Mouse (Mus musculus) heart, adult 18-20 months (tissue): ENCODE measurements around the gene A830031A19Rik. TPM values are rescaled to one million over a fixed set of nuclear protein-coding genes. Genes with fewer than 3 reads are reported as not detected.

Experiments
- DNase-seq, 2 experiments: peaks; one replicate each; pipeline ENCODE4 v3.0.0; 2021 to 2022; ENCODE audit warnings: mixed read lengths in 1 of 2
- total RNA-seq, 2 experiments: library from RNA; stranded (reverse); gene quantifications; 2 replicates each; pipeline ENCODE4 v1.2.3; 2021

Gene A830031A19Rik
- total RNA-seq, 2 experiments from 2014 or later, result not detected

GRCm38 (mm10) chr11:24076821-24077730 lies 2.2 kb upstream of the A830031A19Rik start:
- peak; percentile 46 to 70 for DNase-seq

DNA sequence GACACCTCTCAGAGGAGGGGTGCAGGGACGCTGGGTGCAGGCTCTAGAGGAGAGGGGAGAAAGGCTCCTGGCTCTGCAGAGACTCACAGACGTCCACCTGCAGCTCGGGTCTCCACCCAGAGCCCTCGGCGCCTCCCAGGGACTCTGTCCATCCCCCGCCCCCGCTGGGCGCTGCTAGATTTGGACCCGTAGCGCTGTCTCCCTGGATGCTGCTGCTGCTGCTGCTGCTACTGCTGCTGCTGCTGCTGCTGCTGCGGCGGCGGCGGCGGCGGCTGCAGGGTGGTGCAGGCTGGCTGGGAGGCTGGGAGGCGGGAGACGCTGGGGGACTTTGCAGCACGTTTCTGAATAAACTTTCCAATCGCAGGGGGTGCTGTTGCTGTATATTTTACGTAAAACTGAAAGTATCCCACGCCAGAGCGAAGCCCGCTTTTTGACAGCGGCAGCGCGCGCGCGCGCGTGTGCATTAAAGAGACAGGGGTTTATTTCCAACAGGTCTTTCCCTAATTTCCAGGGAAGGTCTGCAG lies 1.3 kb upstream of the A830031A19Rik start:
- DNase-seq, result peak; percentile 38 to 57

DNA sequence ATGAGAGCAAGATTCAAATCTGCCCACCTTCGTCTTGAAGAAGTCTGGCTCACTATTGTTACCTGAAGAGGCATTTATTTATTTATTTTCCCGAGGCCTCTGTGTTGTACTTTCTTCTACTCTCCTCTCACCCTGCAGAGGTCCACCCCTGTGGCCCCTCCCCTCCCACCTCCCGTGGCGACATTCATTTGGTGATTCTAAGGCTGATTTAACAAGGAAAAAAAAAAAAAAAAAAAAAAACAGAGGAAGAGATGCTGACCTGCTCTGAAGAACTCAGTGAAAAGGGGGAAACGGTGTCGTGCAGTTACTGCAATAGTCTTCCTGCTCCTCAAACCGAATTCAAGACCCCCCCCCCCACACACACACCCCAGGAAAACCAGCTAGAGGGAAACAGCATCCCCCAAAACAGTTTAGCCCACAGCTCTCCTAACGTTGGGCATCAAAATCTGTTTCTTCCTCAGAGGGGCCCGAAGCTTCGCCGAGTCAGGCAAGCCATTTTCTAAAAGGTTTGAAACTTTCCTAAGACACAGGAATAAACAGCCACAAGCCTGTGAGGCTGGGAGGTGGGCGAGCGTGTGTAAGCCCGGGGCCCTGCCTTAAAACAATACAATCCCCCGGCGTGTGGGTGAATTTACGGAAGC lies 752 bp upstream of the A830031A19Rik start:
- DNase-seq, result no peak

DNA sequence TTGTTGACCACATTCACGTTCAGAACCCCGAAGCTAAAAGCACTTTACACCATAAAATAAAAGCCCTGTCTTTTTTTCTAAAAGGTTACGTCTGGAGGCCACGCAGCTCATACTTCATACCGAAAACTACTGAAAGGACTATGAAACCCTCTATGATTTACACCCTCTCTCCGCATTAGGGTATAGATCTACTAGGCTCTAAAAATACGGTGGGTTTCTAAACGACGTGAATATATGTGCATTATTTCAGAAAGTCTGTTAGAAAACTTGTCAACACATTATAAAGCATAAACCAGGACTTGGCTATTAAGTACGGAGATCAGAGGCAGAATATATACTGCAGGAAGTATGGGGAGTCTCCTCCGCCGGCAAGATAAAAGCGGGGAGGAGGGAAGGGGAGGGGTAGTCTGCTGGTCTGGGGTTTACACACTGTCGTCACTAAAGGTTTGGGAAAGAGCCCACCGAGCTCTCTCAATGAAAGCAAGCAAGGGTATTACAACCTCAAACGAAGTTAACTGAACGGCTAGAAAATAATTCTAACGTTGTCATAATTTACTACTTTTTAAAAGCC lies 748 bp downstream of the A830031A19Rik start:
- no peak for DNase-seq

- DNase-seq, result no peak
These were observed 9.5 kb downstream of the A830031A19Rik start for GRCm38 (mm10) chr11:24065313-24065712.

GRCm38 (mm10) chr11:24064221-24064620 lies 10.6 kb downstream of the A830031A19Rik start:
- no peak for DNase-seq

DNA sequence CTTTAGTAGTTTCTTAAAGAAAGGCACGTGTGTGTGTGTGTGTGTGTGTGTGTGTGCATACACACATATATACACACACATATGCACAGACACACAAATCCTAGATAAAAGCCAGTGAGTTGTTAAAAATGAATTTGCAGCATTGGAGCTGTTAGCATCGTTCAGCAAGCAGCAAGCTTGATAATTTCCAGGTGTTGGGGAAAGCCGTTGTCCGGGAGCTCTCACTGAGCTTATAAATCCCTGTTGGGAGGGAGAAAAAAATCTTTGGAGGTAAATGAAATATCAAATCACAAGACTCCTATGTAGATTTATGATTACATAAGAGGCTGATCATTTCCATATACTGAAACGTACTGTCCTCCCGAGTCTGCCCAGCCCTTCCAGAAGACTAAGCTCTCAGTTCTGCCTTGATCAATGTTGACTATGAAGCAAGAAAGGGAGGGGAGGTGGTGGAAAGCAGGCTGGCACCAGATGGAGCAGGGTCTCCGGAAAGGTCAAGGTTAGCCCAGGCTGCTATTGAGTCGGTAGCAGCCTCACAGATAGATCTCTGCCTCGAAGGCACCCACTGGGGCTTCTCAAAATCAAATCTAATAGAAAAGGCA lies 12.3 kb downstream of the A830031A19Rik start:
- no peak for DNase-seq

DNA sequence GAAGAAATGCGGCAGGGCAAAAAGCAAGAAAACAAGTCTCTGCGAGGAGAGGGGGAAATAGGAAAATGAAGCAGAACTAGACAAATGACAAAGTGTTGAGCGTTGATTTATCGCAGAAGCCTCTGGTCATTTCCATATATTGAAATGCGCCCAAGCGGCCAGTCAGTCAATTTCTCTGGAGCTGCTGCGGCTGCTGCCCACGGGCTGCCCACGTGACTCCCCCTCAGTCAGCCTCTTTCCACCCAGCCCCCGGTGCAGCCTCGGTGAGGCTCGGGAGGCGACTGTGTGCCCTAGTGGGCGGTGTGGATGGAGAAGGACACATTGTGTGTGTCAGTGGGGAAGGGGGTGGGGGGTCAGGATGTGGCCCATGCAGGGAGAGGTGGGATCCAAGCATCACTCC lies 13.0 kb downstream of the A830031A19Rik start:
- no peak for DNase-seq

- no peak for DNase-seq
These were observed 14.4 kb downstream of the A830031A19Rik start for GRCm38 (mm10) chr11:24060428-24060827.

DNA sequence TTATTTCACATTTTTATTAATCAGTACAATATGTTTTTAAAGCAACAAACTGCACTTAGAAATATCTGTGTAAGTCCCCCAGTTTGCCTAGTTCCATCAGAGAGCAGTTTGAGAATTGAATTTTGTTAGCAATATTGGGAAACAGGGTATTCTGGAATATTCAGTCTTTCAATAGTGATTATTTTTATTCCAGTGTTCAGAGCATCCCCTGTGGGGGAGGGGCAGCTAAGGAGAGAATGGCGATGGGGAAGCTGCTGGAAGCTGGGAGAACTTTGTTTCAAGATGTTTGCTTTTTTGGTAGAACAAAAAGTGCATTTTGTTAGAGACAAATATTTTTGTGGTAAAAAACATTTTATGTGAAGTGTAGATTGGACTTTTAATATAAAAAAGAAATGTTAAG lies 15.7 kb downstream of the A830031A19Rik start:
- DNase-seq, result no peak

- no peak for DNase-seq
These were observed 22.0 kb downstream of the A830031A19Rik start for GRCm38 (mm10) chr11:24052882-24053281.

DNA sequence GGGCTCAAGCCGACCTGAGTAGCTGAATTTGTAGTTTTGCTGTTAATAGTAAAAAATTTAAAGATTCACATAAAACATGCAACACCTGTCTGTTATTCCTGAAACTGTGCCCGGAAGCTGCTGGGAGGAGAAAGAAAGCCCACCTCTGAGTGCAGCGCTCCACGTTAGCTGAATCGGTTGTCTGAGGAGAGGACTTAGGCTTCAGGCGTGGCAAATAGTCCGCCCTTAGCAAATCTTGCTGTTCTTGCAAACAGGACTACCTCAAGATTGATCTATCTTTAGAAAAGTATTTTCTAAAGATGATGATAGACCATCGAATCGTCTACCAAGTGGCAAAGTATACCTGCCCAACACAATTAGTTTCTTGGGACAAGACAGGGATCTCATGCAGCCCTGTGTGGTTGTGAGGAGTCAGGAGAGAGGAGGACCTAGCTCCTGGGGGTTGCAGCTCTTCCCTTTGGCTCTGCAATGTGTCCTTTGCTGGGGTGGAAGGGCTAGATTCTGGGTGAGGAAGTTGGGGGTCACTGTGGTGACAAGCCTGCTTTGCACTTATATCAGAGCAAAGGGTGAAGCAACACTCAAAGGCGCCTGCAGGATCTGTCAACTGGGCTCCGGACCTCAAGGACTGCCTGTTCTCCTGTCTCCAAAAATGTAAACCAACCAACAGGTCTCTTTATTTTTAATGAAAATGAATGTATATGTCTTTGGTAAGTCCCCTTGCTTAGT lies 24.7 kb downstream of the A830031A19Rik start:
- no peak for DNase-seq

DNA sequence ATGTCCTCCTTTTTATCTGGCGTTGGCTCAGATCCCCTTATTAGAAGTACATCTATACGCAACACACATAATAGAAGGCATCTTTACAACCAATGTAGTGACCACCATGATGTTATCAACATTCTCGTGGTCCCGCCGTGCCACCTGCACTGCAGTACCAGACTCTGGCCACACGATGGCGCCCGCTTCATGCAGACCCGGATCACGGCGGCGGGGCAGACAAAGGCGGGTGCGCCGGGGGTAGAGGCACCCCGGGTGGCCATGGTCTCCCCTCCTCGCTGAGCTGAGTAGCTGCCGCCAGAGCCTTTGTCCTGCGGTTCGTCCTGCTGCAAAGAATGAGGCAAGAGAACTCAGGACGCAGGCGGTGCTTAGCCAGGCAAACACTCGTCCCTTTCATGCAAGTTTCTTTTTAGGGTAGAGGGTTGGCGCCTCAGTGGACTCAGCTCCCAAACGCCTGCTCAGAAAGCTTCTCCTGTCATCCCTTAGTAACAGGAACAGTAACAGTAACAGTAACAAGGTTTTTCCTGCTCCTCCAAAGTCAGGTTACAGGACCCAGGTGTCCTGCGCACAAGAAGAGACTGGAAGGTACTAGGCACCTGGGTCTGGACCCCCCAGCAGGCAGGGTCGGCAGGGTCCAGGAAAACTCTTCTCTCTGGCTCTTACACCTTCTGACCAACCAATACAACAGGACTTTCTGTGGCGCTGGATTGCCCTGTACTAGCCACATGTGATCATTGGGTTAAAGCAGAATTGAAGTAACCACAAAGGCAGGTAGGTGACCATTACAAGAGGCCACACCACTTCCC lies 25.4 kb downstream of the A830031A19Rik start:
- peak; percentile 41 to 87 for DNase-seq

- no peak for DNase-seq
These were observed 30.8 kb downstream of the A830031A19Rik start for GRCm38 (mm10) chr11:24044025-24044424.

GRCm38 (mm10) chr11:24020760-24021159 lies 54.1 kb downstream of the A830031A19Rik start:
- DNase-seq, result peak; percentile 13 to 38

DNA sequence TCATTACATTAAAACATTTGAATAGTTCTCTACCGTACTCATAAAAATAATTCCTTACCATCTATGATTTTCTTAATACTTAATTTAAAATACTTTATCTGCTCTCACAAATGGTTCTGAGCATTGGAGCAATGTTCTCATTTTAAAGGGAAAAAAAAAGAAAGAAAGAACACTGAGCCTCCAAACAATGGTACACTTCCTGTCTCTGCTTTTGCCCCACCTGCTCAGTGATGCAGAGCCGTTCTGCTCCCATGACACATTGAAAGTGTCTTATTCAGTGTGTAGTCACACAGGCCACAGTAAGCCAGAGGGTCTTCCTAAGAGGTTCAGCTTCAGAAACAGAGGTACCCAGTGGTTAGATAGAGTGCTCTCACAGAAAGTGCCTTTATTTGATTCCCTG lies 56.1 kb downstream of the A830031A19Rik start:
- no peak for DNase-seq

DNA sequence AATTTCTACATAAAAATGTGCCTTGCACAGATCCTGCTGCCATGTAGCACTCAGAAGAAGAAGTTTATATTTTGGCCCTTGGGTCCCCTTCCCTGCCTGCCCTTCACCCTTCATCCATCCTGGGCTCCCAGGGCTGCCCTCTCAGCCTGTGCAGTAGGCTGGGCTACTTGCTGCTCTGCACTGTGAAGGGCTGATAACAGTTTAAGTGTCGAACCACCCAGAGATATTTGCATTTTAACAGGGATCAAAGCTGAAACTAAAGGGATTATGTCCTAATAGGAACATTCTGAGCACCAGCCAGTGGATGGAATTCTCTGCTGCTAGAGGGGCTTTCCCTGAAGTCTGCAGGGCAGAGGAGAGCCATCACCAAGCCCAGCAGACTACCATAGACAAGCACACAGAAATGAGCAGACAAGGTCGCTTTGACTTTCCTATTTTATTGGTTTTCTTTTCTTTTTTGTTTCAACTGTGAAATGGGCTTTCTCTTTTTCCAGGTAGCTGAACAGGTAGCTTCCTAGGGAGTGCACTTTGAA lies 58.1 kb downstream of the A830031A19Rik start:
- DNase-seq, result no peak

DNA sequence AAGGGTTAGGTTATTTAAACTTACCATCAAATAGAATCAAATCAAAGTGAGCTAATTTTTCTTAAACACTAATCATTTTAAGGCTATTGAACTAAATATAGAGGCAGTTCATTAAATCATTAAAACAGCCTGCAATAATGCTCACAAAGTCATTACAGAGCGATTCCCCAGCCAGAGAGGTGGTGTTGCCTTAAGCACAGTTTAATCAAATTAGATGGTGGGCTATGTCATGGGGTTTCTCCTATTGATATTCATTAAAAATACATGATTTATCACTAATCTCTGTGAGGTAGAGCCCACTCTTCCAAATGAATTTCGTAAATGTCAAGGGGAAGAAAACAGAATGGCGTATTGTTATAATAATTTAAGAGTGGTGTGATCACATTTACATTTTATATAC lies 58.8 kb downstream of the A830031A19Rik start:
- no peak for DNase-seq

DNA sequence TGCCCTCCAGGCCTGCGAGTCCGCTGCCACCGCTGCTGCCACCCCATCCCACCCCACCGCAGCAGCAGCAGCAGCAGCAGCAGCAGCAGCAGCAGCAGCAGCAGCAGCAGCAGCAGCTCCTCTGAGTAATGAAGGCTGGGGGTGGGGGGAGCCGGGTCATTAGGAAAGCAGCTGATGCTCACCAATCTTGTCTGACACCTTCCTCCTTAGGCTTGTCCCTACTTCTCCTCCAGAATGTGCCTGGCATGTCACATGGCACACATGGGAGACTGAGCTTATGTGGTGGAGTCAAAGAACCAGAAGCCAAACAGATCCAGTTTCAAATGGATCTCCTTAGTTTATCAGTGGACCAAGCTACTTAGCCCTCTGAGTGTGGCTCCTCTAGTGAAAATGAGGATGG lies 60.2 kb downstream of the A830031A19Rik start:
- no peak for DNase-seq

DNA sequence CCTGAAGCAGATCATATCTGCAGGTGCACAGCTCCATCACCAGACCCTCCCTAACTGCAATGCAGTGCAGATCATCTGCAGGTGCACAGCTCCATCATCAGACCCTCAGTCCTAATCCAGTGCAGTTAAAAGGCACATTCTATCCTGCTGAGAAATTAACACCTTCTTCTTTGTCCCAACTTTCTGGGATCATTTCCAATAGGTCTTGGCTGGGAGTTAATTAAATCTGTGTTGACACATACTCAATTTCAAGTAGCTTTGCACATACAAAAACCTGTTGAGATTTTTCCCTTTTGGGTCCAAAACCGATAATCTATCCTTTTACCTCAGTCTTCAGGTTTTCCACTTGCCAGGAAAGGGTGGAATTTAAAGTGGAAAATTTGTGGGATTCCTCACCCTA lies 62.6 kb downstream of the A830031A19Rik start:
- no peak for DNase-seq

GRCm38 (mm10) chr11:24008976-24009375 lies 65.9 kb downstream of the A830031A19Rik start:
- no peak for DNase-seq
